ENCODE assay signal across 8 mouse cellular contexts in the genomic region with DNA sequence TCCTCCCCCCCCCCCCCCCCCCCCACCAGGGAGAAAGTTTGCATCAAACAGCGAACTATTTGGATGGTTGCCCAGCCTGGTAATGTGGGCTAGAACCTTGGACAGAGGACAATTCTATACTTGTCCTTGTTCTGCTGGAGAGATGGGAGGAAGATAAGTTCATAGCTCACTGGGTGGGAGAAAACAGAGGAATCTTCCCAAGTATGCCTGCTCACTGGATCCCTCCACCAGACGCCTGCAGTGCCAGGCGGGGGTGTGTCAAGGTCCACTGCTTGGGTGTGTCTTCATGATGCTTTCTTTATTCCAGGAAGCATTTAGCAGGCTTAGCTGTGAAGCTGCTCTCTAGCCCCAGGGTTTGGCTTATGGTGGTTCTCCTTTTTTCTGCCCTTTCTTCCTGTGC. TPM values are rescaled to one million over a fixed set of nuclear protein-coding genes. Genes with fewer than 3 reads are reported as not detected.
DNase-seq lines count a peak whose midpoint lies in the region; ATAC-seq and TF ChIP-seq lines count a peak whose summit lies in the region.

No protein-coding gene starts in this region.

- peak; percentile 33 to 44 for DNase-seq in cerebellum, postnatal 10 days
- no peak for DNase-seq in cerebellum, adult 9-11 months
- DNase-seq in right cerebral cortex, postnatal 36 days (ENCODE audit: low spot score in 2 of 2), result peak; percentile 47 to 48
- no peak for DNase-seq in right cerebral cortex, postnatal 14 days
- DNase-seq in limb, embryonic 14.5 days (ENCODE audit: low spot score), result peak; percentile 74
- DNase-seq in natural killer cell, adult 2 months (ENCODE audit: low spot score in 2 of 2), result no peak

- TF ChIP-seq CTCF in olfactory bulb, adult 2 months (IDR thresholded peaks at IDR 0.05; ENCODE audit: insufficient read depth, low read depth, low read length), result no peak

- no peaks in the 10 kb centered on the region for H3K36me3 ChIP-seq in limb, embryonic 14.5 days (ENCODE audit: control insufficient read depth, insufficient read depth, low read length)

- no peak overlapping the region for H3K27ac ChIP-seq in limb, embryonic 14.5 days (replicated peaks; ENCODE audit: low read depth, low read length)
- H3K27ac ChIP-seq in olfactory bulb, adult 2 months (ENCODE audit: insufficient read depth, low read depth, low read length), result peak overlapping the region; percentile 67; the same call in 1 of the 2 replicates

- H3K9ac ChIP-seq in limb, embryonic 14.5 days (ENCODE audit: low read depth, low read length, severe bottlenecking), result no peak overlapping the region

- H3K27me3 ChIP-seq in limb, embryonic 14.5 days (ENCODE audit: control insufficient read depth, insufficient read depth, low read length), result no peaks in the 10 kb centered on the region

- no peak overlapping the region for H3K4me2 ChIP-seq in limb, embryonic 14.5 days (replicated peaks; ENCODE audit: low read depth, low read length, severe bottlenecking)

- no peak for TF ChIP-seq POLR2A in limb, embryonic 14.5 days (IDR thresholded peaks at IDR 0.05; ENCODE audit: borderline replicate concordance, extremely low read depth, insufficient read depth, insufficient read length)
- no peak for TF ChIP-seq POLR2A in olfactory bulb, adult 2 months (IDR thresholded peaks at IDR 0.05; ENCODE audit: insufficient read depth, low read depth, low read length)

- WGBS in limb, embryonic 14.5 days, result 35% methylated on average over 3 of the region's 3 CpGs
- WGBS in olfactory bulb, adult 2 months, result 7% methylated on average over 3 of the region's 3 CpGs

- peak; percentile 88 to 89 for ATAC-seq in hematopoietic stem cell, adult 5-6 weeks (replicated peaks in 1 of 2; ENCODE audit: insufficient read depth in 1 of 2, low FRiP score in 2 of 2, low TSS enrichment in 1 of 2, low read depth in 1 of 2, poor library complexity in 2 of 2, severe bottlenecking in 2 of 2)
- ATAC-seq in limb, embryonic 14.5 days (ENCODE audit: low FRiP score, low read depth), result no peak

- H3K4me1 ChIP-seq in limb, embryonic 14.5 days (ENCODE audit: control insufficient read depth, insufficient read depth, low read length), result peaks cover 84% of the 10 kb centered on the region
- peaks cover 35% of the 10 kb centered on the region for H3K4me1 ChIP-seq in olfactory bulb, adult 2 months (ENCODE audit: control insufficient read depth, insufficient read depth, low read length)

- no peak overlapping the region for H3K4me3 ChIP-seq in limb, embryonic 14.5 days (replicated peaks; ENCODE audit: low read length)
- no peak overlapping the region for H3K4me3 ChIP-seq in olfactory bulb, adult 2 months (ENCODE audit: insufficient read depth, low read depth, low read length)

- no peaks in the 10 kb centered on the region for H3K9me3 ChIP-seq in limb, embryonic 14.5 days (ENCODE audit: control insufficient read depth, low read length)

RNA-seq across cellular contexts. Expression of a gene that starts 34.5 kb away (rescaled TPM):
- total RNA-seq in hematopoietic stem cell, adult 5-6 weeks (2017), result 40.8 and 59.0 TPM in 2 replicates
- 141 and 149 TPM in 2 replicates for polyA plus RNA-seq in limb, embryonic 14.5 days (2012; rRNA removed)
- polyA plus RNA-seq in limb, embryonic 14.5 days (2014; fragmentation: Nextera tagmentation; extraction: Ambion mirVana), result 197 and 206 TPM in 2 replicates
- 171 TPM in 1 of 2 replicates, not detected in the other for polyA plus RNA-seq in olfactory bulb, adult 2 months (2012; ENCODE audit: insufficient read depth, insufficient read length, low replicate concordance, missing spikeins)

Comparison
In these comparisons a context has a peak if more than half of its experiments do, and no peak if none do; other contexts are left out.
1. DNase-seq: peak in cerebellum, postnatal 10 days (2 of 2), right cerebral cortex, postnatal 36 days (2 of 2) and limb, embryonic 14.5 days (single experiment); none in cerebellum, adult 9-11 months (single experiment), right cerebral cortex, postnatal 14 days (single experiment) and natural killer cell, adult 2 months (0 of 2).